Mouse (Mus musculus) kidney, postnatal 0 days (tissue): ENCODE measurements around the gene Cldn1. TPM values are rescaled to one million over a fixed set of nuclear protein-coding genes. Genes with fewer than 3 reads are reported as not detected.

ENCODE experiments used
- ATAC-seq: fragments of 200-750 bp; cut with Nextera tagmentation; replicated peaks from 2 replicates; pipeline ENCODE4 v1.8.0; 2017; ENCODE audit warnings: low read depth, moderate number of reproducible peaks, moderate TSS enrichment, moderate library complexity; ENCODE audit not compliant: low FRiP score
- DNase-seq: peaks from one replicate; pipeline ENCODE4 v3.0.0-alpha.2; 2016; ENCODE audit warnings: low spot score
- H3K27ac ChIP-seq: fragments of 300-500 bp; sonication (generic); 2 replicates; pipeline ENCODE4 v1.5.1; 2014; ENCODE audit warnings: mild to moderate bottlenecking
- H3K27me3 ChIP-seq: fragments of 300-500 bp; sonication (generic); 2 replicates; pipeline ENCODE4 v1.6.1; 2014; ENCODE audit warnings: low read length, mixed read lengths; ENCODE audit not compliant: insufficient read depth
- H3K36me3 ChIP-seq: fragments of 300-500 bp; sonication (generic); 2 replicates; pipeline ENCODE4 v1.6.1; 2014; ENCODE audit warnings: low read length, mixed read lengths; ENCODE audit not compliant: insufficient read depth
- H3K4me1 ChIP-seq: fragments of 300-500 bp; sonication (generic); replicated peaks from 2 replicates; pipeline ENCODE4 v1.6.1; 2014; ENCODE audit warnings: antibody characterized with exemption, low read length, mixed read lengths; ENCODE audit not compliant: insufficient read depth
- H3K4me2 ChIP-seq: fragments of 300-500 bp; sonication (generic); 2 replicates; pipeline ENCODE4 v1.6.1; 2014; ENCODE audit warnings: mild to moderate bottlenecking, low read length, moderate library complexity, mixed read lengths
- H3K4me3 ChIP-seq: fragments of 300-500 bp; sonication (generic); replicated peaks from 2 replicates; pipeline ENCODE4 v1.5.1; 2014; ENCODE audit warnings: low read depth, low read length
- H3K9ac ChIP-seq: fragments of 300-500 bp; sonication (generic); 2 replicates; pipeline ENCODE4 v1.6.1; 2014; ENCODE audit warnings: low read depth, low read length
- H3K9me3 ChIP-seq: fragments of 300-500 bp; sonication (generic); replicated peaks from 2 replicates; pipeline ENCODE4 v1.6.1; 2016; ENCODE audit warnings: low read length, inconsistent platforms, mixed read lengths
- CTCF ChIP-seq: IDR thresholded peaks from 2 replicates; pipeline ENCODE4 v1.5.1; 2016; ENCODE audit warnings: antibody characterized with exemption, low read depth, mild to moderate bottlenecking, moderate library complexity
- WGBS: fragments of 180-500 bp; shearing (Covaris S2); extraction: QIAGEN DNeasy Blood & Tissue Kit; methylation state at CpG from one replicate; pipeline ENCODE4 v1.1.7; 2014; 5-methylcytosine and 5-hydroxymethylcytosine counted together
- polyA plus RNA-seq: library from polyadenylated mRNA; unstranded; fragments of >200 nt; fragmentation: Nextera tagmentation; extraction: Ambion mirVana; gene quantifications from 2 replicates; pipeline ENCODE4 v1.2.1, GENCODE M21; 2015

Cldn1 gene
- polyA plus RNA-seq, 1 experiment from 2014 or later, result 38.0 TPM

GRCm38 (mm10) chr16:26384112-26384649 is 12.5 kb upstream of the Cldn1 start:
- ATAC-seq, result no peak
- 73% methylated on average over 5 of the region's 5 CpGs for WGBS

DNA sequence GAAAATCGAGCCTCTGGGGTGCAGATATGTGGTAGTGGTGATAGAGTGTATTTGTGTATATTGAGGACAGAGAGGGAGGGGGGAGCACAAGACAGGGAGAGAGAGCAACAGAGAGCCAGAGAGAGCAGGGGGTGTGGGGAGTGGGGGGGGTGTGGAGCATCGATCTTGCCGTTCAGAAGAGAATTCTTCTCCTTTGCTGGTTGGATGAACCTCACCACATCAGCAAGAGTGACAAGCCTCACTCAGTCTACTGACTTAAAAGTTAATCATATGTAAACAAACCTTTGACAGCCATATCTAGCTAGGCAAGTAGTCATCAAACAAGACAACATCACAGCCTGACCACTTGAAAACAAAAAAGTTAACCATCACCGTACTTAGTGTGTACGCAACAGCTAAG is 5.5 kb upstream of the Cldn1 start:
- DNase-seq (no peak), ATAC-seq (no peak)
- H3K27me3 ChIP-seq, result no peaks in the 10 kb centered on the region
- no peak overlapping the region for H3K9ac ChIP-seq
- H3K4me1 ChIP-seq, result no peaks in the 10 kb centered on the region
- no peak overlapping the region for H3K27ac ChIP-seq
- no peaks in the 10 kb centered on the region for H3K36me3 ChIP-seq
- H3K9me3 ChIP-seq, result no peaks in the 10 kb centered on the region
- no peak overlapping the region for H3K4me2 ChIP-seq
- no peak overlapping the region for H3K4me3 ChIP-seq
- 75% methylated on average over 5 of the region's 5 CpGs for WGBS
- TF ChIP-seq CTCF, result no peak

More at GRCm38 (mm10) chr16:26384112-26384649, 12.5 kb upstream of the Cldn1 start:
- H3K9me3 ChIP-seq, result no peaks in the 10 kb centered on the region
- no peak overlapping the region for H3K27ac ChIP-seq
- H3K4me1 ChIP-seq, result no peaks in the 10 kb centered on the region
- no peak overlapping the region for H3K4me2 ChIP-seq
- no peaks in the 10 kb centered on the region for H3K27me3 ChIP-seq
- H3K9ac ChIP-seq, result no peak overlapping the region
- no peak overlapping the region for H3K4me3 ChIP-seq
- no peak for DNase-seq
- no peaks in the 10 kb centered on the region for H3K36me3 ChIP-seq
- no peak for TF ChIP-seq CTCF

DNA sequence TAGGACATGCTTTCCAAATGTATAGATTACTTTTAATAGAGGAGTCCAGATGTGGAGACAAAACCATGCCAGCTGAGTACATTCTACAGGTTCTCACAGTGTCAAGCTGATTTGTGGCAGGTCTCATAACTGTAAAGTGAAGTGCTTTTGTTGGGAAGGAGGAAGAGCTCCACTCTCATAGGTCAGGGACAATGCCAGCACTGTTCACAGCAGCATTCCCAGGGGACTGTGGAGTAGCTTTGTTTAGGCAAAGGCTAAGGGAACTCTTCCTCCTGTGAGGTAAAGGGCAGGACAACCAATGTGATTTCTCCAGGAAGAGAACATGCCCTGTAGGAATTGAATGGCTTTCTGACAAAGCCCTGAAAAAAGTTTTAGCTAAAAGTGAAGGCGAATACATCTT is 1.5 kb downstream of the Cldn1 start:
- no peak for TF ChIP-seq CTCF
- 94% methylated on average over 1 of the region's 1 CpGs for WGBS
- no peak for DNase-seq

GRCm38 (mm10) chr16:26369044-26369730 is 2.5 kb downstream of the Cldn1 start:
- H3K4me2 ChIP-seq, result peak overlapping the region; percentile 66

More for the DNA sequence above, 1.5 kb downstream of the Cldn1 start:
- H3K27ac ChIP-seq, result no peak overlapping the region
- no peaks in the 10 kb centered on the region for H3K27me3 ChIP-seq
- peak overlapping the region; percentile 66 for H3K4me2 ChIP-seq
- no peaks in the 10 kb centered on the region for H3K4me1 ChIP-seq
- H3K9ac ChIP-seq, result no peak overlapping the region
- no peaks in the 10 kb centered on the region for H3K36me3 ChIP-seq
- no peaks in the 10 kb centered on the region for H3K9me3 ChIP-seq
- no peak overlapping the region; the same call in 1 of the 2 replicates for H3K4me3 ChIP-seq
- ATAC-seq, result no peak

GRCm38 (mm10) chr16:26368121-26368520 is 3.5 kb downstream of the Cldn1 start:
- H3K36me3 ChIP-seq, result no peaks in the 10 kb centered on the region
- H3K27ac ChIP-seq, result no peak overlapping the region
- 60% methylated on average over 5 of the region's 5 CpGs for WGBS
- no peaks in the 10 kb centered on the region for H3K27me3 ChIP-seq
- DNase-seq (no peak), ATAC-seq (peak; percentile 78; the same call in 1 of the 2 replicates)
- no peak for TF ChIP-seq CTCF
- H3K9me3 ChIP-seq, result no peaks in the 10 kb centered on the region
- no peak overlapping the region for H3K9ac ChIP-seq
- H3K4me1 ChIP-seq, result no peaks in the 10 kb centered on the region
- H3K4me2 ChIP-seq, result peak overlapping the region; percentile 27
- no peak overlapping the region for H3K4me3 ChIP-seq

More at GRCm38 (mm10) chr16:26369044-26369730, 2.5 kb downstream of the Cldn1 start:
- no peaks in the 10 kb centered on the region for H3K4me1 ChIP-seq
- H3K9me3 ChIP-seq, result no peaks in the 10 kb centered on the region
- H3K27me3 ChIP-seq, result no peaks in the 10 kb centered on the region
- no peak for TF ChIP-seq CTCF
- DNase-seq (no peak), ATAC-seq (no peak)
- H3K9ac ChIP-seq, result no peak overlapping the region
- no peak overlapping the region for H3K4me3 ChIP-seq
- no peak overlapping the region for H3K27ac ChIP-seq
- H3K36me3 ChIP-seq, result no peaks in the 10 kb centered on the region
- WGBS, result 83% methylated on average over 7 of the region's 7 CpGs

DNA sequence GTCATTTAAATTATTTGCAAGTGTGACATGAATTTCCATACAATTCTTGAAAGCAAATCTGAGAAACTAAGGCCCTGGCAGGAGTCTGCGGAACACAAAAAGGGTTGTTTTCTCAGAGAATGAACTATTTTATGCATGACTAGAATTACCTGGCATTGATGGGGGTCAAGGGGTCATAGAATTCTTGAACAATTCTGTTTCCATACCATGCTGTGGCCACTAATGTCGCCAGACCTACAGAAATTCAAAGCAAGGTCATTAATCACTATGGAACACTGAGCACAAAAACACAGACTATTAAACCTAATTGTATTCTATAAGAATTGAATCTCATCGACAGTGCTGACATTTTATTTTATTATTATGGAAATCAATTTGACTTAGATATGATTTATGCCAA is 10.9 kb downstream of the Cldn1 start:
- TF ChIP-seq CTCF, result no peak
- Histone ChIP-seq H3K36me3 (no peaks in the 10 kb centered on the region), H3K9me3 (no peaks in the 10 kb centered on the region), H3K4me1 (no peaks in the 10 kb centered on the region), H3K4me2 (no peak overlapping the region), H3K4me3 (no peak overlapping the region), H3K27me3 (no peaks in the 10 kb centered on the region), H3K27ac (no peak overlapping the region), H3K9ac (no peak overlapping the region)
- DNase-seq, result no peak
- no peak for ATAC-seq
- 37% methylated on average over 3 of the region's 3 CpGs for WGBS
